Mouse (Mus musculus): Measurements from ENCODE around the gene Zcchc24.

DNA sequence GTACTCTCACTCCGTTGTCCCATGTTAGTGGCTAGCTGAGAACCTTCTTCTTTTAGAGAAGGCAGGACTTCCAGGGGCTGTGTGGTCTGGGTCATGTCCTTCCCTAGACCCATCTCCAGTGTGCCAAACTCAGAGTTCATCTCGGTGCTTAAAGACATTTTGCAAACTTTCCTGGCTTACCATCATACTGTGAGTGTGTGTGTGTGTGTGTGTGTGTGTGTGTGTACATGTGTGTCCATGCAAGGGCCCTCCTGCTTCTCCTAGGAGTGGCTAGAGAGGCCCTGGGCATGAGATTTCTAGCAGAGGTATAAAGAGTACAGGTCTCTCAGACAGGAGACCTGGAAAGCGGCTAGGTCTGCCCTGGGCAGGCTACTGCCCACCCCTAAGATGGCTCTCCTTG, 32.7 kb downstream of the Zcchc24 start:
- no peak for TF ChIP-seq E2F4 (IDR thresholded peaks at IDR 0.05; ENCODE audit: insufficient read depth)
- no peak for TF ChIP-seq POLR2A (IDR thresholded peaks at IDR 0.05; ENCODE audit: insufficient read length, low read depth)
- no peak for TF ChIP-seq MYOD1 (IDR thresholded peaks at IDR 0.05; ENCODE audit: control insufficient read depth in 1 of 3, insufficient read length in 2 of 3, low read depth in 2 of 3)
- TF ChIP-seq MAX (IDR thresholded peaks at IDR 0.05; ENCODE audit: low read depth): no peak
- TF ChIP-seq USF1 (IDR thresholded peaks at IDR 0.05; ENCODE audit: low read depth): no peak
- TF ChIP-seq SRF (IDR thresholded peaks at IDR 0.05; ENCODE audit: control insufficient read depth, insufficient read length, low read depth): no peak
- no peak for TF ChIP-seq POLR2AphosphoS2 (IDR thresholded peaks at IDR 0.05; ENCODE audit: insufficient read length, low read depth)
- no peak for TF ChIP-seq TCF12 (IDR thresholded peaks at IDR 0.05; ENCODE audit: insufficient read depth, poor library complexity, severe bottlenecking)
- TF ChIP-seq REST (IDR thresholded peaks at IDR 0.05; ENCODE audit: insufficient read depth, insufficient read length): no peak
- no peak for TF ChIP-seq CEBPB (IDR thresholded peaks at IDR 0.05; ENCODE audit: insufficient read depth, poor library complexity, severe bottlenecking)
- no peak for TF ChIP-seq TCF3 (IDR thresholded peaks at IDR 0.05; ENCODE audit: insufficient read length, low read depth)
